Mouse (Mus musculus) intestine, embryonic 14.5 days (tissue): ENCODE measurements at regions not wholly inside any gene's neighbourhood (a gene's known extent, or its start where the extent isn't known, plus 50 kb on each side); places are given as distances from the start of the nearest gene placed in this dataset.

ENCODE experiments used
- ATAC-seq: fragments of 200-750 bp; cut with Nextera tagmentation; replicated peaks from 2 replicates; pipeline ENCODE4 v1.8.0; 2017; ENCODE audit warnings: low read depth, moderate number of reproducible peaks, moderate TSS enrichment, moderate library complexity; ENCODE audit not compliant: low FRiP score, low TSS enrichment
- DNase-seq: peaks from one replicate; pipeline ENCODE4 v3.0.0-alpha.2; 2018; ENCODE audit warnings: low spot score
- H3K27ac ChIP-seq: fragments of 300-500 bp; sonication (generic); 2 replicates; pipeline ENCODE4 v1.5.1; 2014; ENCODE audit warnings: low read depth, mild to moderate bottlenecking, control low read depth
- H3K27me3 ChIP-seq: fragments of 300-500 bp; sonication (generic); replicated peaks from 2 replicates; pipeline ENCODE4 v1.6.1; 2014; ENCODE audit warnings: low read length, control low read depth; ENCODE audit not compliant: control insufficient read depth, insufficient read depth
- H3K36me3 ChIP-seq: fragments of 300-500 bp; sonication (generic); 2 replicates; pipeline ENCODE4 v1.6.1; 2014; ENCODE audit warnings: low read length, control low read depth; ENCODE audit not compliant: control insufficient read depth, insufficient read depth
- H3K4me1 ChIP-seq: fragments of 300-500 bp; sonication (generic); replicated peaks from 2 replicates; pipeline ENCODE4 v1.6.1; 2014; ENCODE audit warnings: low read length, control low read depth, mixed read lengths; ENCODE audit not compliant: control insufficient read depth, insufficient read depth
- H3K4me2 ChIP-seq: fragments of 300-500 bp; sonication (generic); 2 replicates; pipeline ENCODE4 v1.6.1; 2014; ENCODE audit warnings: low read length
- H3K4me3 ChIP-seq: fragments of 300-500 bp; sonication (generic); 2 replicates; pipeline ENCODE4 v1.5.1; 2014; ENCODE audit warnings: low read depth, low read length, control low read depth, mixed read lengths
- H3K9ac ChIP-seq: fragments of 300-500 bp; sonication (generic); 2 replicates; pipeline ENCODE4 v1.6.1; 2014; ENCODE audit warnings: mild to moderate bottlenecking, low read length
- H3K9me3 ChIP-seq: fragments of 300-500 bp; sonication (generic); 2 replicates; pipeline ENCODE4 v1.6.1; 2016; ENCODE audit warnings: low read length, control low read depth; ENCODE audit not compliant: control insufficient read depth
- WGBS: fragments of 180-500 bp; shearing (Covaris S2); extraction: QIAGEN DNeasy Blood & Tissue Kit; methylation state at CpG from one replicate; pipeline ENCODE4 v1.1.7; 2014; 5-methylcytosine and 5-hydroxymethylcytosine counted together

GRCm38 (mm10) chr5:106392213-106392612 is 65.8 kb downstream of the Barhl2 start:
- Histone ChIP-seq H3K27me3 (no peaks in the 10 kb centered on the region), H3K27ac (no peak overlapping the region), H3K4me3 (no peak overlapping the region), H3K36me3 (no peaks in the 10 kb centered on the region), H3K9ac (no peak overlapping the region), H3K9me3 (no peaks in the 10 kb centered on the region), H3K4me2 (no peak overlapping the region), H3K4me1 (no peaks in the 10 kb centered on the region)
- DNase-seq (no peak), ATAC-seq (no peak)
- 77% methylated on average over 11 of the region's 11 CpGs for WGBS

DNA sequence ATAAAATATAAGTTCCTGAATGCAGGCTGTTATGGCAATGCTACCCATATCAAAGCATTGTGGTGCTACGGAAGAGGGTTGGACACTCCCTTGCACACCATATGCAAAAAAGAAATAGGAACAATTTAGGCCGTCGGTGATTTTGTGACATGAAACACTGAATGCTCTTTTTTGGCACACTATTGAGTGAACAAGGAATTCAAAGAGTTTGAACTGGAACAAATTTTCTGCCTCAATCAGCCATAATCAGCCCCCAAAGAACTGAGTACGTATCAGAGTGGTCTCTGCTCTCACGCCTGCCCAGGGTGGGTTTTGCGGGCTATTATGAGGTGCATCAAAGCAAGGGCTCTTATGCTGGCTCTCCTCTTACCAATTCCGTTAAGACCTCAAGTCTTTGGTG is 71.3 kb downstream of the Barhl2 start:
- 94% methylated on average over 7 of the region's 7 CpGs for WGBS
- no peaks in the 10 kb centered on the region for H3K9me3 ChIP-seq

GRCm38 (mm10) chr5:106385838-106386237 is 72.1 kb downstream of the Barhl2 start:
- no peak for DNase-seq
- Histone ChIP-seq H3K36me3 (no peaks in the 10 kb centered on the region), H3K9ac (no peak overlapping the region), H3K4me2 (no peak overlapping the region), H3K27ac (no peak overlapping the region), H3K4me3 (no peak overlapping the region), H3K9me3 (no peaks in the 10 kb centered on the region), H3K4me1 (no peaks in the 10 kb centered on the region), H3K27me3 (no peaks in the 10 kb centered on the region)
- no peak for ATAC-seq
- 67% methylated on average over 8 of the region's 8 CpGs for WGBS

More for the DNA sequence above, 71.3 kb downstream of the Barhl2 start:
- Histone ChIP-seq H3K36me3 (no peaks in the 10 kb centered on the region), H3K4me3 (no peak overlapping the region), H3K4me2 (no peak overlapping the region), H3K9ac (no peak overlapping the region), H3K4me1 (no peaks in the 10 kb centered on the region), H3K27ac (no peak overlapping the region), H3K27me3 (no peaks in the 10 kb centered on the region)
- DNase-seq, result no peak
- no peak for ATAC-seq

DNA sequence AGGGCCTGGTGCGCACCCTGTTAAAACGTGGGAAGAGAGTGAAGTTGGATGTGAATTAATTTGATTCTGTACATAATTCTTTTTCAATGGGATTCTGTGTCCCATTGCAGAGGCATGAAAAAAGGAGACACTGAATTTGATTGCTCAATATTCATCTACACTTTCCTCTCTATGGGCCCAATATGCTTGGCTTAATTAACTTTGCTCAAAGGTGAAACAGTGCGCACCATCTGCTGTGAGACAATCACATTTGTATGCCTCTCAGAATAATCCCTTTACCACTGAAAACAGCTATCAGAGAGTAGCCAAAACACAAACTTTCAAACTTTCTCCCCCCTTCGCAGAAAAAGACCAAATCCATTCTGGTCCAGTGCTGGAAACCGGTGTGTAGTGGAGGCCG is 72.7 kb downstream of the Barhl2 start:
- no peaks in the 10 kb centered on the region for H3K4me1 ChIP-seq
- WGBS, result 79% methylated on average over 6 of the region's 6 CpGs
- no peak overlapping the region for H3K4me2 ChIP-seq
- H3K4me3 ChIP-seq, result no peak overlapping the region
- ATAC-seq, result no peak
- no peak overlapping the region for H3K27ac ChIP-seq
- no peaks in the 10 kb centered on the region for H3K9me3 ChIP-seq
- H3K9ac ChIP-seq, result no peak overlapping the region
- DNase-seq, result no peak
- H3K36me3 ChIP-seq, result no peaks in the 10 kb centered on the region
- H3K27me3 ChIP-seq, result no peaks in the 10 kb centered on the region

DNA sequence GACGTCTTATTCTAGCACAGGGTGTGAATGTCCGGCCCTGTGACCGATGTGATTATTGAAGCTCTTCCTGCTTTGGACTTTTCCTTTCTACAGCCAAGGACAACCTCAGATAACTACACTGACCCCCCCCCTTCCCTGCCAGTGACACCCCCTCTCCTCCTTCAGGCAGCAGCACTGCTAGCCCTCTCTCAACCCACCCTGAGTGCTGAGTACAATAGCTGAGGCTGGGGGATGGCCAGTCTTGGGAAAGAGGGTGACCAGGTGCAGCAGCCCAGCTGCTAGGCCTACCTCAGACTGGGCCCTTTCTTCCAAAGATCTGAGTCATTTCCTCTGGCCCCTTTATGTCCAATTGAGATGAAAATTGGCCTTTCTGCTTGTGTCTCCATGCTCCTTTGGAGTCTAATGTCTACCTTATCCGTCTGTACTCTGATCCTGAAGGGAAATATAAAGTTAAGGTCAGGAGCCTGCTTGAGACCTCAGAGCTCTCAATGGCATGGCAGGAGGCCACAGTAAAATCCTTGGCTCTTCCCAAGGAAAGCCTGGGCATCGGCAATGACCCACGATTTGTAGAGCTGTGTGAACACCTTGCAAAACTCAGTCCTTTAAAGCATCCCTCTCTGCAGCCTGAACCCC is 73.7 kb downstream of the Barhl2 start:
- Histone ChIP-seq H3K9me3 (no peaks in the 10 kb centered on the region), H3K9ac (no peak overlapping the region), H3K27ac (no peak overlapping the region), H3K4me2 (no peak overlapping the region), H3K27me3 (no peaks in the 10 kb centered on the region), H3K36me3 (no peaks in the 10 kb centered on the region), H3K4me1 (no peaks in the 10 kb centered on the region), H3K4me3 (no peak overlapping the region)
- WGBS, result 58% methylated on average over 6 of the region's 6 CpGs
- DNase-seq (no peak), ATAC-seq (no peak)

DNA sequence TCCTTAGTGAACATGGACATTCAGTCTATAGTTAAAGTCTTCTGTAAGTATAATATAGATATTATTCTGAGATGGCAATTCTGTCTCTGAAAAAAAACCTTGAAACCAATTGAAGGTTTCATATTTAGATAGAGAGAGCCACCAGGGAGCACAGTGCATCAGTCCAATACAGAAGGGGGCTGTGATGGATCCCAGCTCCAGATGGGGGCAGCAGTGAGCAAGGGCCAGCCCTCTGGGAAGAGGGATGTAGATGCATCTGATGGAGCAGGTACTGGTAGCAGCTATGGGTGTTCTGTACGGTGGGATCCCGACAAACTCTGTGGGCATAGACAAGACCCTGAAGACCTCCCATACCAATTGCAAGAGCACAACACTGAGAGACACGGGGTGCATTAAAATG is 76.0 kb downstream of the Barhl2 start:
- Histone ChIP-seq H3K4me3 (no peak overlapping the region), H3K27ac (no peak overlapping the region), H3K4me1 (no peaks in the 10 kb centered on the region), H3K4me2 (no peak overlapping the region), H3K9ac (no peak overlapping the region), H3K27me3 (no peaks in the 10 kb centered on the region), H3K36me3 (no peaks in the 10 kb centered on the region), H3K9me3 (no peaks in the 10 kb centered on the region)
- DNase-seq, result no peak
- no peak for ATAC-seq
- 93% methylated on average over 3 of the region's 3 CpGs for WGBS

DNA sequence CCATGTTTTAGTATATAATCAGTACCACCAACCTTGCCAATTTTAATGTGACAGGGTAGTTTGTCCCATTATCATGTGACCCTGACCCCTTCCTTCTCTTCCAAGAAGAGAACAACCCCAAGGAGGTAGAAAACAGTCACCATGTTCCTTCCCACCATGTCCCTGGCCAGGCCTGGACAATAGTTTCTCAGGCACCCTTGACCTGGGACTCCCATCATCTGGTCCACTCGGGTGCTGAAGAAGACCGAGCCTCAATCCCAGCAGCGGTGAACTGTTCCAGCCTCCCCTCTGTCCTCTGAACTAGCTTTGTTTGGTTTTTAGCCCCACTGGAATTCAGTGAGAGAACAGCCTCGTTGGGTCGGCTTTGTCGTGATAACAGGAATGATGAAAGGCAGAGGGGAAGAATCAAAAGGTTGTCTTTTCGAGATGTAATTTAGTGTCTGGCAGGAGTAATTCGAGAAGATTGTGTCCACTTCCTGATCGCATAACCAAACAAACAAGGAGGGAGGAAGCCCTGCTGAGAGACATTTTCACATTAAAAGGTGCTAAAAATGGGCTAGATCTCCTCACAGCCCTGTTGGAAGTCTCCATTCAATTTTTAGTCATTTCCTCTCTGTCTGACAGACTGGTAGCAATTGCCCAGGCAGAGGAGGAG is 77.2 kb downstream of the Barhl2 start:
- no peak overlapping the region for H3K4me2 ChIP-seq
- no peaks in the 10 kb centered on the region for H3K9me3 ChIP-seq
- DNase-seq (no peak), ATAC-seq (no peak)
- H3K4me1 ChIP-seq, result no peaks in the 10 kb centered on the region
- H3K36me3 ChIP-seq, result no peaks in the 10 kb centered on the region
- no peak overlapping the region for H3K27ac ChIP-seq
- H3K9ac ChIP-seq, result no peak overlapping the region
- no peak overlapping the region for H3K4me3 ChIP-seq
- WGBS, result 11% methylated on average over 9 of the region's 9 CpGs
- no peaks in the 10 kb centered on the region for H3K27me3 ChIP-seq

- no peak overlapping the region for H3K9ac ChIP-seq
- ATAC-seq (no peak), DNase-seq (no peak)
- no peaks in the 10 kb centered on the region for H3K4me1 ChIP-seq
- no peak overlapping the region for H3K4me3 ChIP-seq
- no peak overlapping the region for H3K27ac ChIP-seq
- H3K9me3 ChIP-seq, result no peaks in the 10 kb centered on the region
- no peaks in the 10 kb centered on the region for H3K27me3 ChIP-seq
- 88% methylated on average over 25 of the region's 25 CpGs for WGBS
- H3K36me3 ChIP-seq, result no peaks in the 10 kb centered on the region
- H3K4me2 ChIP-seq, result no peak overlapping the region
These were observed 81.0 kb downstream of the Barhl2 start for GRCm38 (mm10) chr5:106376781-106377525.
